Mouse (Mus musculus) ES-E14 (cell line): ENCODE results near the gene Zfp354b. TPM values are rescaled to one million over a fixed set of nuclear protein-coding genes. Genes with fewer than 3 reads are reported as not detected.

Experiments
- DNase-seq: peaks from one replicate; pipeline ENCODE4 v3.0.0-alpha.2; 2013; ENCODE audit warnings: low read depth, low spot score
- H3K27ac ChIP-seq: 2 replicates; pipeline ENCODE4 v1.5.1; 2012; ENCODE audit warnings: low read depth, mild to moderate bottlenecking, low read length, moderate library complexity, mixed read lengths; ENCODE audit not compliant: poor library complexity, insufficient read depth, severe bottlenecking
- H3K36me3 ChIP-seq: 2 replicates; pipeline ENCODE4 v1.6.1; 2012; ENCODE audit warnings: mild to moderate bottlenecking, low read length, moderate library complexity, mixed read lengths; ENCODE audit not compliant: control insufficient read depth, poor library complexity, insufficient read depth, severe bottlenecking
- H3K4me1 ChIP-seq, 2 experiments: fragments of 150-350 bp in 1 of 2; sonication (generic) in 1 of 2; 2 replicates each; pipeline ENCODE4 v1.6.1; 2012; ENCODE audit warnings: low read length in 2 of 2, mild to moderate bottlenecking in 1 of 2, mixed read lengths in 1 of 2; ENCODE audit not compliant: control insufficient read depth in 2 of 2, insufficient read depth in 2 of 2, poor library complexity in 1 of 2
- H3K4me3 ChIP-seq, 2 experiments: fragments of 150-350 bp in 1 of 2; sonication (generic) in 1 of 2; 2 replicates each; pipeline ENCODE4 v1.5.1; 2012; ENCODE audit warnings: low read length in 2 of 2, low read depth in 1 of 2, mild to moderate bottlenecking in 1 of 2, mixed read lengths in 1 of 2; ENCODE audit not compliant: insufficient read depth in 1 of 2, poor library complexity in 1 of 2, severe bottlenecking in 1 of 2
- H3K9ac ChIP-seq: 2 replicates; pipeline ENCODE4 v1.6.1; 2012; ENCODE audit warnings: low read depth, mild to moderate bottlenecking, low read length, mixed read lengths; ENCODE audit not compliant: poor library complexity, insufficient read depth, severe bottlenecking
- H3K9me3 ChIP-seq: fragments of 150-350 bp; sonication (generic); 2 replicates; pipeline ENCODE4 v1.6.1; 2012; ENCODE audit warnings: low read depth, mild to moderate bottlenecking, low read length; ENCODE audit not compliant: control insufficient read depth, insufficient read depth
- CHD2 ChIP-seq: IDR thresholded peaks from 2 replicates; pipeline ENCODE4 v1.6.1; 2014; ENCODE audit warnings: mild to moderate bottlenecking, low read depth, low read length, inconsistent platforms
- HCFC1 ChIP-seq: IDR thresholded peaks from 2 replicates; pipeline ENCODE4 v1.6.1; 2012; ENCODE audit warnings: low read length, inconsistent platforms, borderline replicate concordance; ENCODE audit not compliant: insufficient read depth
- MAFK ChIP-seq: IDR thresholded peaks from 2 replicates; pipeline ENCODE4 v1.6.1; 2014; ENCODE audit warnings: mild to moderate bottlenecking, low read depth, low read length, inconsistent platforms; ENCODE audit not compliant: insufficient read depth
- ZC3H11A ChIP-seq: IDR thresholded peaks from 2 replicates; pipeline ENCODE4 v1.6.1; 2012; ENCODE audit warnings: low read depth, mild to moderate bottlenecking, inconsistent platforms, low read length, borderline replicate concordance
- ZNF384 ChIP-seq: IDR thresholded peaks from 2 replicates; pipeline ENCODE4 v1.6.1; 2012; ENCODE audit warnings: low read depth, low read length, inconsistent platforms
- in situ Hi-C, 2 experiments: fragments of 600-800 bp; cut with MboI; formaldehyde crosslinking; loops; one replicate each; pipeline ENCODE4 v1.15.1; 2025; ENCODE audit warnings: low sequenced_read_pairs in 2 of 2, inconsistent platforms in 1 of 2; ENCODE audit not compliant: unreplicated experiment in 2 of 2
- total RNA-seq: library from RNA; depleted of rRNA; stranded (reverse); fragments of 300-350 nt; gene quantifications from 2 replicates; pipeline ENCODE4 v1.2.3, GENCODE M21; 2012

Gene Zfp354b
- total RNA-seq, 1 experiment = 1.0 TPM

DNA sequence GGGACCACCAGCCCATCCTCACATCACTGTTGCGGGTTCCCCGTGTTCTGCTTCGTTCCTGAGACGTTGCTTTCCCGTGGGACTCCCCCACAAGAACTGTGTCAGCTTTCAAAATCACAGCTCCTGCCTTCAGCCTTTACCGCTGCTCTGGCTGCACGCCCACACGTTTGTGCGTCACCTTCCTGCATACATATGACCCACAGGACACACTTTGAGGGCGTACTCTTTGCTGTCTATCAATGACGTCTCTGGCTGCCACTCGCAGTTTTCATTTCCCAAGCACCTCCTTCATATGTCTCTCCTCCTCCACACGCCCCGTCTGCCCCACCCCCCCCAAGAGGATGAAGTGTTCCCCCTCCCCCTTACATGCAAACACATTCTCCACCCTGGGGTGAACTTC lies 20.9 kb upstream of the Zfp354b start:
- Histone ChIP-seq H3K36me3 (no peaks in the 10 kb centered on the region), H3K27ac (no peak overlapping the region), H3K9ac (no peak overlapping the region), H3K4me3 (no peak overlapping the region), H3K9me3 (no peaks in the 10 kb centered on the region), H3K4me1 (no peaks in the 10 kb centered on the region)
- in situ Hi-C loops = no loop called here
- no peak for DNase-seq
- TF ChIP-seq MAFK = no peak
- TF ChIP-seq ZNF384 = no peak
- no peak for TF ChIP-seq HCFC1
- no peak for TF ChIP-seq ZC3H11A
- no peak for TF ChIP-seq CHD2

DNA sequence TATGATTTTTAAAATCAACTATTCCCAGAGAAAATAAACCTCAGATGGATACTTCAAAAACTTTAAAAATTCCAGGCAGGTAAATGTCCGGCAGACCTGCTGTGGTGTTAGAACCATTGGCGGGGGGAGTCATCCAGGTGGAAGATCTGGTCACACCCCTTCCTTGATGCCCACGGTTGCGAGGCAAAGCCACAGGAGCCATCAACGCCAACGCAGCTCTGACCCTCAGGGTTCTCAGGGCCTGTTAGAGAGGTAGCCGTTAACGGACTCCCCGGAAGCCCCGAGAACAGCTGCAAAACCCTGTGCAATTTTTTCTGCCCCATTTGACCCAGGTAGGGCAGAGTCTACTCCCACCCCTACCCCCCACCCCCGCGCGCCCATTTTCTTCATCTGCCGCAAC lies 12.1 kb upstream of the Zfp354b start, which contains the start of gene 4933414I15Rik:
Gene 4933414I15Rik, minus strand, starts transcription at position 260 of the 400 bp plus-strand sequence.
- no peaks in the 10 kb centered on the region for H3K4me1 ChIP-seq
- in situ Hi-C loops = loop anchor here in 1 of 2 experiments (5.0 kb wide), 1 partner anchor 109 kb away; no protein-coding TSS in a partner anchor
- no peaks in the 10 kb centered on the region for H3K36me3 ChIP-seq
- DNase-seq = no peak
- TF ChIP-seq HCFC1 = no peak
- TF ChIP-seq ZNF384 = no peak
- no peak for TF ChIP-seq CHD2
- no peak for TF ChIP-seq ZC3H11A
- TF ChIP-seq MAFK = no peak
- H3K9ac ChIP-seq = no peak within 1 kb of the TSS
- no peaks in the 10 kb centered on the region for H3K9me3 ChIP-seq
- H3K27ac ChIP-seq = no peak within 1 kb of the TSS
- H3K4me3 ChIP-seq = no peak within 1 kb of the TSS

DNA sequence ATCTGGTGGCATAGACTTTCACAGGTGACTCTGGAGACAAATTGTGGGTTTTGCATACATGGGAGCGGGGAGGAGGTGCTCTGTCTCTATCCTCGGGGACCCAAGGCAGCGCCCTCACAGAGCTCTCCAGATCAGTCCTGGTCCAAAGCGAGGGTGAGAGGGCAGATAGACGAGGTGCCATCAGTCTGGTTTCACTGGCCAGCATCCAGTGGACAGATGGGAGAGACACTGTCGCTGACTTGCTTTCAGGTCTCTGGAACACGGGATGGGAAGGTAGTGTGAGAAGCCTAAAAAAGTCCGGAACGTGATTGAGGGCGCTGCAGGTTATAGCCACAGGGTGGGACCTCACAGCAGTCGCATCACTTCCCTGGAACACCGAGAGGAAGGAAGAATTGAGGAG lies 11.0 kb upstream of the Zfp354b start:
- H3K27ac ChIP-seq = no peak overlapping the region
- H3K4me3 ChIP-seq = no peak overlapping the region
- H3K36me3 ChIP-seq = no peaks in the 10 kb centered on the region
- no peaks in the 10 kb centered on the region for H3K9me3 ChIP-seq
- no peaks in the 10 kb centered on the region for H3K4me1 ChIP-seq
- no peak for DNase-seq
- 0 out of 2 replicates have a peak overlapping the region, but pooled peaks have one; percentile 3 for H3K9ac ChIP-seq
- in situ Hi-C loops = loop anchor here in 1 of 2 experiments (5.0 kb wide), 1 partner anchor 110 kb away; no protein-coding TSS in a partner anchor
- no peak for TF ChIP-seq HCFC1
- TF ChIP-seq CHD2 = no peak
- TF ChIP-seq ZC3H11A = no peak
- TF ChIP-seq MAFK = no peak
- no peak for TF ChIP-seq ZNF384

DNA sequence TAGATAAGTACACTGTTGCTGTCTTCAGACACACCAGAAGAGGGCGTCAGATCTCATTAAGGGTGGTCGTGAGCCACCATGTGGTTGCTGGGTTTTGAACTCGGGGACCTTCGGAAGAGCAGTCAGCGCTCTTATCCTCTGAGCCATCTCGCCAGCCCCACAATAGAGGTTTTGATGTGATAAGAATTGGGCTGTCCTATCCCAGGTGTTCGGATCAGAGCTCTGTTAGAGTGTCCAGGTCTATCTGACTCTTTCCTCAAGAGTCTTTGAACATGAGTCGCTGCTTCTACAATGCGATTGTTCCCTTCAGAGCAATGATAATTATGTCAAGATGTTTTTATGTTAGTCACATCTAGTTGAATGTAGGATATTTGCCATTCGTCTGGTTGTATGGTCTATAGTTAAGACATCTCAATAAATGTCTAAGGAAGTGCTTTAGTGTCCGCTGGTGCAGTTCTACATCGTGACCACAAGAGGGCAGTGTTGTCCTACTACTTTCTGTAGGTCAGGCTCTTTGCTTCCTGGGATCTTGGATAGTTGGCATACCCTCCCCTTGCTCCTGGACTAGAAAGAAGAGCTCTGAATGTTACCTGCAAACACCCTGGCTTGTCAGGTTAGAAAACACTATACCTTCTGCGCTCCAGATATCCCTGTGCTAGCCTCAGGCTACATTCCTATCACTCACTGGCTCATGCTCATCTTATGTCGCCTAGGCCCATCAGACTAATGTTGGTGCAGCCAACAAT lies 8.4 kb upstream of the Zfp354b start:
- Histone ChIP-seq H3K4me1 (no peaks in the 10 kb centered on the region), H3K9ac (no peak overlapping the region), H3K36me3 (no peaks in the 10 kb centered on the region), H3K9me3 (no peaks in the 10 kb centered on the region), H3K4me3 (no peak overlapping the region), H3K27ac (no peak overlapping the region)
- in situ Hi-C loops = loop anchor here in 1 of 2 experiments (5.0 kb wide), 1 partner anchor 113 kb away; no protein-coding TSS in a partner anchor
- peak; percentile 60 for DNase-seq
- no peak for TF ChIP-seq ZNF384
- TF ChIP-seq ZC3H11A = peak; percentile 93

DNA sequence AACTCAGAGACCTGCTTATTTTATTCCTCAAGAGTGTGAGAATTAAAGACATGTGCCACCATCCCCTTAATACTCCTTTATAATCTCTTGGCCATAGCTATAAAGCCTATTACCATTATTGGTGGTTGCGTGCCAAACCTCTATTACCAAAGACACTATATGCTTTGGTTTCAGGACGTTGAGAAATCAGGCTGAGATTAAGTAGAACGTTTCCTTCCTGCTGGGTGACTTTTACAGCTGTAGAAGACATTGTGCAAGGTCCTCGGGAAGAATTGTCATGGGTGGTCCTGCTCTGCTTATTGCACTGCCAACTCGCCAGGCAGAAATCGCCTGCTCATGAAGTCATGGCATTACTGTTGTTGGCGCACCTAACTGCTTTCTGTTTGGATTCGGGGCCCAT lies 7.0 kb upstream of the Zfp354b start:
- DNase-seq = no peak

More for the DNA sequence above, 7.0 kb upstream of the Zfp354b start:
- Histone ChIP-seq H3K9ac (no peak overlapping the region), H3K4me1 (no peaks in the 10 kb centered on the region), H3K27ac (no peak overlapping the region), H3K36me3 (no peaks in the 10 kb centered on the region), H3K4me3 (no peak overlapping the region), H3K9me3 (no peaks in the 10 kb centered on the region)
- in situ Hi-C loops = no loop called here
- TF ChIP-seq ZNF384 = no peak
